Mouse (Mus musculus) megakaryocyte, adult 5-6 weeks (primary cell): ENCODE data around the gene Maml2. TPM values are rescaled to one million over a fixed set of nuclear protein-coding genes. Genes with fewer than 3 reads are reported as not detected.
A peak's percentile ranks its signal among the peaks of the same experiment; 100 is the strongest.

Experiments
- ATAC-seq: 2 replicates; pipeline ENCODE4 v1.8.0; 2016; ENCODE audit warnings: mild to moderate bottlenecking, inconsistent platforms; ENCODE audit not compliant: poor library complexity, severe bottlenecking
- total RNA-seq, 2 experiments: library from RNA; stranded (forward) in 1 of 2; stranded (reverse) in 1 of 2; fragments of 153-499, 151-499 nt in 1 of 2; fragments of 221-1000, 200-1000 nt in 1 of 2; gene quantifications; 2 replicates each; pipeline versions ENCODE4 v1.2.3 to v1.2.4; 2015 to 2017

Maml2 gene
- total RNA-seq, 2 experiments from 2014 or later = 0.62 to 2.0 TPM

GRCm38 (mm10) chr9:13525561-13526255, 228.0 kb downstream of the Maml2 start:
- 0 out of 2 replicates have a peak, but pooled peaks have one; percentile 21 for ATAC-seq

- ATAC-seq = no peak
Observed at GRCm38 (mm10) chr9:13530575-13530974, 232.8 kb downstream of the Maml2 start.

GRCm38 (mm10) chr9:13533076-13533707, 235.4 kb downstream of the Maml2 start:
- no peak for ATAC-seq

- ATAC-seq = no peak
Observed at GRCm38 (mm10) chr9:13535803-13536202, 238.0 kb downstream of the Maml2 start.

- ATAC-seq = peak; percentile 78
Observed at GRCm38 (mm10) chr9:13536419-13537261, 238.9 kb downstream of the Maml2 start.

GRCm38 (mm10) chr9:13538200-13538599, 240.4 kb downstream of the Maml2 start:
- ATAC-seq = no peak

GRCm38 (mm10) chr9:13539535-13539934, 241.8 kb downstream of the Maml2 start:
- no peak for ATAC-seq

GRCm38 (mm10) chr9:13540227-13540626, 242.5 kb downstream of the Maml2 start:
- ATAC-seq = no peak

GRCm38 (mm10) chr9:13540781-13541180, 243.0 kb downstream of the Maml2 start:
- ATAC-seq = peak; percentile 78

- ATAC-seq = no peak
Observed at GRCm38 (mm10) chr9:13543167-13543566, 245.4 kb downstream of the Maml2 start.

- ATAC-seq = no peak
Observed at GRCm38 (mm10) chr9:13544133-13544532, 246.4 kb downstream of the Maml2 start.

- peak; percentile 83 for ATAC-seq
Observed at GRCm38 (mm10) chr9:13545726-13546125, 248.0 kb downstream of the Maml2 start.

- no peak for ATAC-seq
Observed at GRCm38 (mm10) chr9:13549911-13550310, 252.2 kb downstream of the Maml2 start.

GRCm38 (mm10) chr9:13552380-13553052, 254.8 kb downstream of the Maml2 start:
- no peak for ATAC-seq

GRCm38 (mm10) chr9:13554773-13555172, 257.0 kb downstream of the Maml2 start:
- ATAC-seq = peak; percentile 87

- ATAC-seq = no peak
Observed at GRCm38 (mm10) chr9:13555973-13556481, 258.3 kb downstream of the Maml2 start.

GRCm38 (mm10) chr9:13556696-13557095, 258.9 kb downstream of the Maml2 start:
- ATAC-seq = no peak

- ATAC-seq = no peak
Observed at GRCm38 (mm10) chr9:13558811-13559372, 261.1 kb downstream of the Maml2 start.

GRCm38 (mm10) chr9:13560651-13561050, 262.9 kb downstream of the Maml2 start:
- ATAC-seq = no peak

GRCm38 (mm10) chr9:13561335-13561734, 263.6 kb downstream of the Maml2 start:
- no peak for ATAC-seq
